Mouse (Mus musculus): Measurements from ENCODE around the gene Fam25c. TPM values are rescaled to one million over a fixed set of nuclear protein-coding genes. Genes with fewer than 3 reads are reported as not detected.
"Not testable (repeated sequence)": the region's sequence is repeated elsewhere in the genome, so short reads cannot be mapped to it uniquely, and the experiment has no call there.

Gene Fam25c
- polyA plus RNA-seq, 1 experiment from 2014 or later: not detected

DNA sequence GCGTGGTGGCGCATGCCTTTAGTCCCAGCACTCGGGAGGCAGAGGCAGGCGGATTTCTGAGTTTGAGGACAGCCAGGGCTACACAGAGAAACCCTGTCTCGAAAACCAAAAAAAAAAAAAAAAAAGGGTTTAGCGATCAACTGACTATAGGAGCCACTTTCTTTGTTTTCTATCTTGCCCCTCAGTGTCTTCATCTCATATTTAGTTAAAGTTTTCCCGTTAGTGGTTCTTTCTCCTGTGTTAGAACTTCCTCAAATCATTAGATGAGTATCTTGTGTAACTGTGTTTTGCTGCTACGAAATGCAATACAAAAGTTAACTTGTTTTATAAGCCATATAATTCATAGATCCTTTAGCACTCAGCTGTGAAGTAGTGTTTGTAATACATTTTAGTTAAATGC lies 40.9 kb downstream of the Fam25c start:
- H3K36me3 ChIP-seq (ENCODE audit: control insufficient read depth, insufficient read depth, low read length); DNase-seq (ENCODE audit: low spot score); H3K27ac ChIP-seq (replicated peaks; ENCODE audit: low read depth, low read length); H3K4me2 ChIP-seq (ENCODE audit: low read depth, severe bottlenecking); H3K9me3 ChIP-seq (ENCODE audit: control insufficient read depth, low read length); H3K27me3 ChIP-seq (ENCODE audit: control insufficient read depth, insufficient read depth, low read length); ATAC-seq (ENCODE audit: insufficient number of reproducible peaks, low FRiP score, low TSS enrichment, low read depth); H3K4me3 ChIP-seq (ENCODE audit: low read depth, low read length); H3K9ac ChIP-seq (ENCODE audit: low read length); H3K4me1 ChIP-seq (ENCODE audit: control insufficient read depth, insufficient read depth, low read length): not testable (repeated sequence)
- 91% methylated on average over 8 of the region's 8 CpGs for WGBS

DNA sequence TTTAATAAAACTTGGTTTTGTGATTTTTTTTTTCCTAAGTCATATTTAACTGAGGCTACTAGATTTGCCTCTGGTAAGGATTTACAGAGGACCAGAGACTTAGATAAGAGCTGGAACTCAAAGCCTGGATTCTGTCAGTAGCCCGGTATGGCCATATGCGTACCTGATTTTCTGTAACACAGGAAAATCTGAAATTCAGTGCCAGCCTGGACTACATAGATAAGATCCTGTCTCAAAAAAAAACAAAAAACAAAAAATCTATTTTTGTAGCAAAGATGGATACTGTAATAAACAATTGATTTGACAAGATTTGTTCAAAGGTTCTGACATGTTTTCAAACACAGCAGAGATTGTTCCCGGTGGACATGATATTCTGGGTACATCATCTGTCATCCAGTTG lies 41.6 kb downstream of the Fam25c start:
- ATAC-seq (ENCODE audit: insufficient number of reproducible peaks, low FRiP score, low TSS enrichment, low read depth): no peak
- Histone ChIP-seq H3K27me3 (ENCODE audit: control insufficient read depth, insufficient read depth, low read length) (no peaks in the 10 kb centered on the region), H3K27ac (replicated peaks; ENCODE audit: low read depth, low read length) (no peak overlapping the region), H3K9me3 (ENCODE audit: control insufficient read depth, low read length) (no peaks in the 10 kb centered on the region), H3K4me1 (ENCODE audit: control insufficient read depth, insufficient read depth, low read length) (peaks cover 5% of the 10 kb centered on the region; the same call in 1 of the 2 replicates), H3K4me3 (ENCODE audit: low read depth, low read length) (no peak overlapping the region), H3K9ac (ENCODE audit: low read length) (no peak overlapping the region), H3K4me2 (ENCODE audit: low read depth, severe bottlenecking) (no peak overlapping the region), H3K36me3 (ENCODE audit: control insufficient read depth, insufficient read depth, low read length) (no peaks in the 10 kb centered on the region; the same call in 1 of the 2 replicates)
- 91% methylated on average over 3 of the region's 3 CpGs for WGBS
- DNase-seq (ENCODE audit: low spot score): no peak

DNA sequence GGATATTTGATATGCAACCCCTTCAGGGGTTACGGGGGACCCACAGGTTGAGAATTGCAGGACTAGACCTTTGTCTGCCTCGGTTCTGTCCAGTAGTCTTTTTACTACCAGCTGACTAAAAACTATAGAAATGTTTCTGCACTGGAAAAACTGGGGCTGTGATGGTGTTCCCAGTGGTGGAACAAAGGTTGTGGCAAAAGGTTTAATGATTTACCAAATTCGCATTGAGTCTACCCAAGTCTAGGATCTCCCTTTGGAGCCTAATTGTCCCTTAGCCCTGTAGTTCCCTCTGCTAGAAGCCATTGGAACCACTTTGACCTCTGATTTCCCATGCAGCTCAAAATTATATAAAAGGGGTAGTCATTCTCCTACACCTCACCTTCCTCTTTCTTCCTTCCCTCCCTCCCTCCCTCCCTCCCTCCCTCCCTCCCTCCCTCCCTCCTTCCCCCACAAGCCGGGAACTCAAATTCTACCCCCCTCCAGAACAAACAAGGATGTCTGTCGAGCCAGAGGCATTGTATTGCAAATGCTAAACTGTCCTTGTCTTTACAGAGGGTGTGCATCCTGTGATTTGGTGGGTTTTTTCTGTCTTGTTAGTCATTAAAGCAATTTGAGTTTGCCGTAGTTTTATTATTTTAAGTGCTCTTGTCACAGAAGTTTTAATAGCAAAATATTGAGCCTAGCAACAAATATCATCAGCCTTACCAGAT lies 42.7 kb downstream of the Fam25c start:
- no peaks in the 10 kb centered on the region; the same call in 1 of the 2 replicates for H3K36me3 ChIP-seq (ENCODE audit: control insufficient read depth, insufficient read depth, low read length)
- peak overlapping the region; percentile 82 for H3K4me2 ChIP-seq (ENCODE audit: low read depth, severe bottlenecking)
- no peak overlapping the region for H3K9ac ChIP-seq (ENCODE audit: low read length)
- H3K27ac ChIP-seq (replicated peaks; ENCODE audit: low read depth, low read length): no peak overlapping the region
- ATAC-seq (ENCODE audit: insufficient number of reproducible peaks, low FRiP score, low TSS enrichment, low read depth) (no peak), DNase-seq (ENCODE audit: low spot score) (no peak)
- no peaks in the 10 kb centered on the region for H3K27me3 ChIP-seq (ENCODE audit: control insufficient read depth, insufficient read depth, low read length)
- peaks cover 5% of the 10 kb centered on the region; the same call in 1 of the 2 replicates for H3K4me1 ChIP-seq (ENCODE audit: control insufficient read depth, insufficient read depth, low read length)
- H3K4me3 ChIP-seq (ENCODE audit: low read depth, low read length): peak overlapping the region; percentile 89
- WGBS: 24% methylated on average over 5 of the region's 6 CpGs
- no peaks in the 10 kb centered on the region for H3K9me3 ChIP-seq (ENCODE audit: control insufficient read depth, low read length)

DNA sequence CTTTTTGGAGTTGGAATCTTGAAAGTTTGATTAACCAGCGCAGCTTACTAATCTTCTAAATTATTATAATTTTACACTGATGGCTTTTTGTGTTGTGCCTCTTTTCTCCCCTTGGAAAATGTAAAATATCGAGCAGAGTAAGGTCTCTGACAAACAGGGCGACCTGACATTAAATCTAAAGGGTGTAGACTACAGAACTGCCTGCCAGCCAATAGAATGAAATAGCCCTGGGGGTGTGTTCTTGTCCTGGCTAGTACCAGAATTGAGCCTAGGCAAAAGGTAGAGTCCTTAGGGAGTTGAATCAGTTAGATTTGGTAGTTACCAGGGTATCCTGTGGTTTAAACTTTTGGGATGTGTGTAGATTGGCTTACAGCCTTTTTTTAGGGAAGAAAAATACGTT lies 43.5 kb downstream of the Fam25c start:
- ATAC-seq (ENCODE audit: insufficient number of reproducible peaks, low FRiP score, low TSS enrichment, low read depth): no peak
- H3K4me2 ChIP-seq (ENCODE audit: low read depth, severe bottlenecking): peak overlapping the region; percentile 82
- H3K9me3 ChIP-seq (ENCODE audit: control insufficient read depth, low read length): no peaks in the 10 kb centered on the region
- 4% methylated on average over 4 of the region's 4 CpGs for WGBS
- no peaks in the 10 kb centered on the region for H3K27me3 ChIP-seq (ENCODE audit: control insufficient read depth, insufficient read depth, low read length)
- no peaks in the 10 kb centered on the region; the same call in 1 of the 2 replicates for H3K36me3 ChIP-seq (ENCODE audit: control insufficient read depth, insufficient read depth, low read length)
- peak overlapping the region; percentile 89 for H3K4me3 ChIP-seq (ENCODE audit: low read depth, low read length)
- H3K27ac ChIP-seq (replicated peaks; ENCODE audit: low read depth, low read length): no peak overlapping the region
- peaks cover 5% of the 10 kb centered on the region; the same call in 1 of the 2 replicates for H3K4me1 ChIP-seq (ENCODE audit: control insufficient read depth, insufficient read depth, low read length)
- DNase-seq (ENCODE audit: low spot score): no peak
- 0 out of 2 replicates have a peak overlapping the region, but pooled peaks have one; percentile 34 for H3K9ac ChIP-seq (ENCODE audit: low read length)

DNA sequence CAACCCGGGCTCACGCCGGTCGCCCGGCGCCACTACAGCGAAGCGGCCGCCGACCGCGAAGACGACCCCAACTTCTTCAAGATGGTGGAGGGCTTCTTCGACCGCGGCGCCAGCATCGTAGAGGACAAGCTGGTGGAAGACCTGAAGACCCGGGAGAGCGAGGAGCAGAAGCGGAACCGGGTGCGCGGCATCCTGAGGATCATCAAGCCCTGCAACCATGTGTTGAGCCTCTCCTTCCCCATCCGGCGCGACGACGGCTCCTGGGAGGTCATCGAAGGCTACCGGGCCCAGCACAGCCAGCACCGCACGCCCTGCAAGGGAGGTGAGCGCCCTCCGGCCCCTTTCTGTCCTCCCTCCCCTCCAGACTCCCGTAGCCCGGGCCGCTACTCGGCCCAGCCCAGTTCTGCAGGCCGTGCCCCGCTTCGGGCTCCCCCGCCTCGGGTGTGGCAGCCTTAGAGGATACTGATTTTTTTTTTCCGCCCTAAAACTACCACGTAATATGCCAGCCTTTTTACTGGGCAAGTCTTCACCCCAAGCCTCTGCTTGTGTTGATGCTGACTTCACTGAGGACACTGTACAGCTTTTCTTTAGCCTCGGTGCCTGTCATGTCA lies 44.1 kb downstream of the Fam25c start:
- H3K27me3 ChIP-seq (ENCODE audit: control insufficient read depth, insufficient read depth, low read length): no peaks in the 10 kb centered on the region
- peak overlapping the region; percentile 93 for H3K27ac ChIP-seq (replicated peaks; ENCODE audit: low read depth, low read length)
- peak overlapping the region; percentile 92 for H3K9ac ChIP-seq (ENCODE audit: low read length)
- no peaks in the 10 kb centered on the region for H3K36me3 ChIP-seq (ENCODE audit: control insufficient read depth, insufficient read depth, low read length)
- ATAC-seq (ENCODE audit: insufficient number of reproducible peaks, low FRiP score, low TSS enrichment, low read depth) (peak; percentile 48), DNase-seq (ENCODE audit: low spot score) (peak; percentile 68)
- no peaks in the 10 kb centered on the region for H3K9me3 ChIP-seq (ENCODE audit: control insufficient read depth, low read length)
- WGBS: under 1% methylated on average over 47 of the region's 47 CpGs
- H3K4me2 ChIP-seq (ENCODE audit: low read depth, severe bottlenecking): peak overlapping the region; percentile 82
- peaks cover 5% of the 10 kb centered on the region; the same call in 1 of the 2 replicates for H3K4me1 ChIP-seq (ENCODE audit: control insufficient read depth, insufficient read depth, low read length)
- peak overlapping the region; percentile 89 for H3K4me3 ChIP-seq (ENCODE audit: low read depth, low read length)

DNA sequence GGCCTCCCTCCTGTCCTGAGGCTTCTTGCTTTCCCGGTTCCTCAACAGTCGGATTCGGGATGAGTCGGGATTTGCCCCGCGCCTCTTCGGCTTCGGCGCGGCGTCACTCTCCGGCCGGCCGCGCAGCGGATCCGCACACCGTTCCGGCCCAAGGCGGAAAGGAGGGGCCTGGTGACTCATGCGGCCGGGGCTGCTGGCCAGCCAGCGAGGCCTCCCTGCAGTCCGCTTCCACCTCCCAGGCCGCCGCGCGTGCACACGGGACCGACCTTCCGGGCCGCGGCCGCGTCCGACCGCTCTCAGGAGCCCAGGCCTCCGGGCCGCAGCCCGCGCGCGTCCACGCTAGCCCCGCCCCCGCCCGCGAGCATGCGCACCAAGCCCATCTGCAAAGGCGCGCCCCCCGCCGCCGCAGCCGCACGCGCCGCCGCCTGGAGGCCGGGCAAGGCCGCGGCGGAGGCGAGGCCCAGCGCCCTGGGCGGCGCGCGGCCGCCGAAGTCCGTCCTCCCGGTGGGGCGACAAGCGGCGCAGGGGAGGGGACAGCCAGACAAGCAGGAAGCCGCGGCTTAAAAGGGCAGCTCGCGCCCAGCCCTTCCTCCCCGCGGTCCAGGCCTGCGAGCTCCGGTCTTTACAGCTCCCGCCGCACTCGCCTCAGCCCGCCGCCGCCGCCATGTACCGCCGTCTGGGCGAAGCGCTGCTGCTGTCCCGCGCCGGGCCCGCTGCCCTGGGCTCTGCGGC lies 44.8 kb downstream of the Fam25c start, which contains the start of the genes Shld2 and Glud1:
Gene Shld2 (minus strand): TSS at position 260 of the 732 bp plus-strand sequence.
Gene Glud1 (plus strand): TSS at position 494 of the 732 bp plus-strand sequence.
- peak within 1 kb of the TSS; percentile 82 for H3K4me2 ChIP-seq (ENCODE audit: low read depth, severe bottlenecking)
- WGBS: under 1% methylated on average over 75 of the region's 100 CpGs
- DNase-seq (ENCODE audit: low spot score) (peak; percentile 96), ATAC-seq (ENCODE audit: insufficient number of reproducible peaks, low FRiP score, low TSS enrichment, low read depth) (peak; percentile 96)
- peaks cover 5% of the 10 kb centered on the region; the same call in 1 of the 2 replicates for H3K4me1 ChIP-seq (ENCODE audit: control insufficient read depth, insufficient read depth, low read length)
- no peaks in the 10 kb centered on the region for H3K27me3 ChIP-seq (ENCODE audit: control insufficient read depth, insufficient read depth, low read length)
- H3K4me3 ChIP-seq (ENCODE audit: low read depth, low read length): peak within 1 kb of the TSS; percentile 89
- peak within 1 kb of the TSS; percentile 92 for H3K9ac ChIP-seq (ENCODE audit: low read length)
- H3K9me3 ChIP-seq (ENCODE audit: control insufficient read depth, low read length): no peaks in the 10 kb centered on the region
- no peaks in the 10 kb centered on the region for H3K36me3 ChIP-seq (ENCODE audit: control insufficient read depth, insufficient read depth, low read length)
- peak within 1 kb of the TSS; percentile 93 for H3K27ac ChIP-seq (replicated peaks; ENCODE audit: low read depth, low read length)

DNA sequence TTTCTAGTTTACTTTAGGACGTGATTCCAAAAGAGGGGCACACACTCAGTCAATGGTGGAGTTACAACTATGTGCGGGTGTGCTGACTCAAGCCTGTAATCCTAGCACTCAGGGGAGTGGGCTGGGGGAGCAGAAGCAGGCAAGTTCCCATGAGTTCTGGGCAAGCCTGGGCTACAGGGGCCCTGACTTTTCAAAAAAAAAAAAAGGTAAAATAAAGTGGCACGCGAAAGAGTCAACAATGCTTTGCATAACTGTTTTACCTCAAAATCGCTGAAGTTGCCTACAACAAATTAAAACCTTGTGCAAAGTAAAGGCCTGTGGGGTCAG lies 45.4 kb downstream of the Fam25c start:
- H3K9me3 ChIP-seq (ENCODE audit: control insufficient read depth, low read length): no peaks in the 10 kb centered on the region
- no peaks in the 10 kb centered on the region for H3K27me3 ChIP-seq (ENCODE audit: control insufficient read depth, insufficient read depth, low read length)
- H3K4me3 ChIP-seq (ENCODE audit: low read depth, low read length): peak overlapping the region; percentile 89
- peak overlapping the region; percentile 82 for H3K4me2 ChIP-seq (ENCODE audit: low read depth, severe bottlenecking)
- peak overlapping the region; percentile 92 for H3K9ac ChIP-seq (ENCODE audit: low read length)
- ATAC-seq (ENCODE audit: insufficient number of reproducible peaks, low FRiP score, low TSS enrichment, low read depth): no peak
- H3K27ac ChIP-seq (replicated peaks; ENCODE audit: low read depth, low read length): peak overlapping the region; percentile 93
- DNase-seq (ENCODE audit: low spot score): no peak
- no peaks in the 10 kb centered on the region for H3K36me3 ChIP-seq (ENCODE audit: control insufficient read depth, insufficient read depth, low read length)
- H3K4me1 ChIP-seq (ENCODE audit: control insufficient read depth, insufficient read depth, low read length): peaks cover 5% of the 10 kb centered on the region; the same call in 1 of the 2 replicates
- WGBS: 12% methylated on average over 5 of the region's 5 CpGs

DNA sequence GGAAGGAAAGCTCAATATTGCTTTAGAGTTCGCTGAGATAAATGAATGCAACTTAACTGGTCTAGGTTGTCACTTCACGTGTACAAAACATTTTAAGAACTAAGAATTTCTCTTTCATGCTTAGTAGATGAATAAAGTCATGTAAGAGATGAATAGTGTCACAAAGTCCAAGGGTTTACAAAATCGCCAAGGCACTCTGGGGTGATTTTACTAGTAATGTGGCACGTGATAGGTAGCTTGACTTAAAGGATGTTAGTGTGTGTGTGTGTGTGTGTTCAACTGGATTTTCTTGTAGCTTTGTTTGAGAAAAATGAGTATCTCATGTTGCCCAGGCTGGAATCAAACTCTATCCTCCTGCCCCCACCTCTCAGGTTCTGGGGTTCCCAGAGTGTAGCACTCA lies 46.0 kb downstream of the Fam25c start:
- no peaks in the 10 kb centered on the region for H3K36me3 ChIP-seq (ENCODE audit: control insufficient read depth, insufficient read depth, low read length)
- H3K9ac ChIP-seq (ENCODE audit: low read length): no peak overlapping the region
- DNase-seq (ENCODE audit: low spot score) (no peak), ATAC-seq (ENCODE audit: insufficient number of reproducible peaks, low FRiP score, low TSS enrichment, low read depth) (no peak)
- 97% methylated on average over 4 of the region's 4 CpGs for WGBS
- H3K27me3 ChIP-seq (ENCODE audit: control insufficient read depth, insufficient read depth, low read length): no peaks in the 10 kb centered on the region
- peaks cover 5% of the 10 kb centered on the region; the same call in 1 of the 2 replicates for H3K4me1 ChIP-seq (ENCODE audit: control insufficient read depth, insufficient read depth, low read length)
- no peak overlapping the region for H3K4me2 ChIP-seq (ENCODE audit: low read depth, severe bottlenecking)
- no peaks in the 10 kb centered on the region for H3K9me3 ChIP-seq (ENCODE audit: control insufficient read depth, low read length)
- H3K4me3 ChIP-seq (ENCODE audit: low read depth, low read length): no peak overlapping the region
- no peak overlapping the region for H3K27ac ChIP-seq (replicated peaks; ENCODE audit: low read depth, low read length)

Data from limb, embryonic 11.5 days (tissue).